Mouse (Mus musculus) monocyte, adult 5-6 weeks (primary cell): Measurements from ENCODE around the gene Olfr1418. TPM values are rescaled to one million over a fixed set of nuclear protein-coding genes. Genes with fewer than 3 reads are reported as not detected.
"Not testable (repeated sequence)": the region's sequence is repeated elsewhere in the genome, so short reads cannot be mapped to it uniquely, and the experiment has no call there.

Experiments
- ATAC-seq: fragments of 153-309, 156-312 bp; replicated peaks from 2 replicates; pipeline ENCODE4 v1.8.0; 2017; ENCODE audit warnings: mild to moderate bottlenecking; ENCODE audit not compliant: low TSS enrichment, insufficient number of reproducible peaks, severe bottlenecking, poor library complexity, low FRiP score
- total RNA-seq: library from RNA; stranded (forward); fragments of 200-1000, 200-491, 200-594 nt; gene quantifications from 3 replicates; pipeline ENCODE4 v1.2.3, GENCODE M21; 2017

Gene Olfr1418
- total RNA-seq: not detected in 3 replicates

GRCm38 (mm10) chr19:11860966-11861365 lies at the start of gene Olfr1418:
Gene Olfr1418 (minus strand): TSS chr19:11861066.
- no peak for ATAC-seq

- no peak for ATAC-seq
These were observed 25.4 kb upstream of the Olfr1418 start, which contains the start of gene Olfr1420 for GRCm38 (mm10) chr19:11886265-11886664. Gene Olfr1420 (plus strand): TSS chr19:11886565.

DNA sequence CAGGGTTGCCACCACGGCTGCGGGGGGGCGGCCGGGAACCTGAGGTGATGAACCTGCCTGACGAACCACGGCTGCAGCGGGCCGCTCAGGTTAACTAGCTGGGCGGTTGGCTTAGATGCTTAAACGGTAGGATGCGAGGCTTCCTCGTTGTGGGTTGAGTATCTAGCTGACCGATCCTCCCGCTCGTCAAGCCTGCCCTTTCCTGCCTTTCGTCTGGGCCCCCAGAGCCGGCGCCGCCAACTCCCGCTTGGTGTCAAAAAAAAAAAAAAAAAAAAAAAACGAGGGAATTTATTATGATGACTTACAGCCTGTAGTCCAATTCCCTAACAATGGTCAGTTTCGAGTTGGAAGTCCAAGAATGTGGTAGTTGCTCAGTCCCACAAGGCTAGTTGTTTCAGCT lies 17.5 kb upstream of the Olfr1418 start:
- ATAC-seq: not testable (repeated sequence)

DNA sequence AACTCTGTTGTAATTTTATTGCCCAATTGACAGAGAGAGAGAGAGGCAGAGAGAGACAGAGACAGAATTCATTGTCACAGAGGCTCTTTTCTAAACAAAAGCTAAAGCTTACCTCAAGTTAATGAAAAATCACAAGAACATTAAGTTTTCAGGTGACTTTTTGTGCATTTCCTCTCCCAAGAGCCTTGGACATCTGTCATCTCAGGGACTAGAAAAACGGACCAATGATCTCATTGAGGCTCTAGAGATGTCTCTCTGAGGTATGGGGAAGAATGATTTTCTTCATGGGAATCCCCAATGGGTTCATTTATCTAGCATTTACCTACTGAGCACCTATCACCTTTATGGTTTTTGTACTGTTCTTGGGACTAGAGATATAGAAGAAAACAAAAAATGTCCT lies 14.1 kb upstream of the Olfr1418 start, which contains the start of gene Olfr1419:
TSS of gene Olfr1419 (minus strand) at position 101 of the 400 bp plus-strand sequence.
- ATAC-seq: no peak

DNA sequence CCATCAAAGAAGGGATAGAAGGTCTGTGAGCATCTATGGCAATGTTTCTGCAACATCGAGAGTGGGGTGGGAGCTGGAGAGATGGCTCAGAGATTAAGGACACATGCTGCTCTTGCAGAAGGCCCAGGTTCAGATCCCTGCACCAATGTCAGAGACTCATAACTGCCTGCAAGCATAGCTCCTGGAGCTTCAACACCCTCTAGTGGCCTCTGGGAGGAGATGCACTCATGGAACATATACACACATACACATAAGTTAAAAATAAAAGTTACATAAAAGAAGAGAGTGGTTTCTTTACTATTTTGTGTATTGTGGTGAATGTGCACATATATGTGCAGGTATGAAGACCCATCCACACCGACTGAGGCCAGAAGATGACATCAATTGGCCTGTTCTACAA lies 7.0 kb upstream of the Olfr1418 start:
- ATAC-seq: no peak

GRCm38 (mm10) chr19:11856506-11856905 lies 4.4 kb downstream of the Olfr1418 start:
- no peak for ATAC-seq

DNA sequence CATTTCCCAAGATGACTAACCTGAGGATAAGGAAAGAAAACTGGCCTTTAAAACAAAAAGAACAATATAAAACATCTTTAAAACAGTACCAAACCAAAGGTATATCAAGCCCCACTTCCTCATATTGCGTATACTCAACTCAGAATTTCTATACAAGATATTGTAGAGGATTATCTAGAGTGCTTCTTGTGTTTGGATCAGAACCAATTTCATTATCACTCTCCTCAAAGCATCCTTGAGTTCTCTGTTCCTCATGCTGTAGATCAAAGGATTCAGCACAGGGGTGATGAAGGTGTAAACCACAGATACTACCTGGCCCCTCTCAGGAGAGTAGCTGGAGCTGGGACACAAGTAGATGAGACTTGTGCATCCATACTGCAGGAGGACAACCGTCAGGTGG lies 6.0 kb downstream of the Olfr1418 start:
- ATAC-seq: no peak

- ATAC-seq: no peak
These were observed 8.2 kb downstream of the Olfr1418 start for GRCm38 (mm10) chr19:11852652-11853051.

GRCm38 (mm10) chr19:11846333-11846732 lies 14.5 kb downstream of the Olfr1418 start:
- ATAC-seq: no peak

DNA sequence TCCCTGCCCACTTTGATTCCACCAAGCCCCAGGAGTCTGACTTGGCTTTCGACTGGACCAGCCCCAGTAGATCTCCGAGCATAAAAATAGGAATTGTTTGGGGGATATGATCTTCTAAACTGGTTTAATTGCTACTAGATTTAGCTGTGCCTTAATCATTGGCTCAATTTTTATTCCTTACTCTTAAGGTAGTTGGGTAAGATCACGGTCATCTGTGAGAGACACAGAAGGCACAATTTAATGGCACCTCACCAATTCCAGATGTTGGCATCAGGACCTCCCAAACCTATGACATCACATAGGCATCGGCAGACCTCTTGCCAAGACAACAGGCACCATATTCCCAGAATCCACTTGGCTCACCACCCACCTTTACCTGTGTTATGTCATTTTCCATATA lies 21.7 kb downstream of the Olfr1418 start, which contains the start of gene Olfr1417:
TSS of gene Olfr1417 (minus strand) at position 101 of the 400 bp plus-strand sequence.
- ATAC-seq: no peak

DNA sequence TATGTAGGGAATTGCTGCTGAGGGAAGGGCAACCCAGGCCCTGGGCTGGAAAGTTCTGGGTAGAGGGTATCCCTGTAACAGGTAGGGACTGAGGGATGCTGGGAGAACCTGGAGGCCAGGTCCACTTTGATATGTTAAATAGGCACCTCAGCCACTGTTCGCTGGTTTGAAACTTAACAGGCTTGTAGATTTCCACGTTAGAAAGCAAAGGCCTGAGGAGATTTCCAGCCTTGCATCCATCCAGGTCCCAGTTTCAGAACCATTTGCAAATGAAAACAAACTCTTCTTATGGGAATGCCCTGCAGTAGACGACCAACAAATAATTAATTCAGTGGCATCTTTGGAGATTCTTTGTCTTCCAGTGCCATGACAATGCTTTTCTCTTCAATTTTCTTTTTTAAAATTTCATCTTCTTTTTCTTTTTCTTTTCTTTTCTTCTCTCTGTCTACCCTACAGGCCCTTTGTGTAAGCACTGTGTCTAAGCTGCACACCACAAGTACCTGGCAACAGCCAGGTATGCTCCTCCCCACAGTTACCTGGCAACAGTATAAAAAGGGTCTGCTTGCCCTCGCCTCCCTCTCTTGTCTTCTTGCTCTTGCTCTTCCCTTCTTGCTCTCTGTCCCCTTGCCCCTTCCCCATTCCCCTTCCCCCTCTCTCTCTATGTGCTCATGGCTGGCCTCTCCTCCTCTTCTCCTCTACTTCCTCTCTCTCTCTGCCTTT lies 37.4 kb downstream of the Olfr1418 start:
- ATAC-seq: no peak

DNA sequence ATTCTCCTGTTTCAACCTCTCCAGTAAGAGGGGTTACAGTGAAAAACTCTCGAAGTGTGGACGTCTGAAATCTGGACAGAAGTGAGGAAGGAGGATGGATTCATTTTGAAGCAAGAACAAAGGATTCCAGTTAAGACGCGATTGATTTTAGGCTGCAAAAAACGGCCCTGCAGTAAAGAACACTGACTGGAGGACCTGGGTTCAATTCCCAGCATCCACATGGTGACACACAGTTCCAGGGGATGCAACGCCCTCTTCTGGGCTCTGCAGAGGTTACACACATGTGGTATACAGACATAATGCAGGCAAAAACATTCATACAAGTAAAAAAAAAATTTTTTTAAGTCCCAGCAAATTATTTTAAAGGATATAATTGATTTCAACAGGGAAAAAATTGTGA lies 40.7 kb downstream of the Olfr1418 start:
- no peak for ATAC-seq

- ATAC-seq: peak; percentile 69
These were observed 41.1 kb downstream of the Olfr1418 start for GRCm38 (mm10) chr19:11819800-11820199.

DNA sequence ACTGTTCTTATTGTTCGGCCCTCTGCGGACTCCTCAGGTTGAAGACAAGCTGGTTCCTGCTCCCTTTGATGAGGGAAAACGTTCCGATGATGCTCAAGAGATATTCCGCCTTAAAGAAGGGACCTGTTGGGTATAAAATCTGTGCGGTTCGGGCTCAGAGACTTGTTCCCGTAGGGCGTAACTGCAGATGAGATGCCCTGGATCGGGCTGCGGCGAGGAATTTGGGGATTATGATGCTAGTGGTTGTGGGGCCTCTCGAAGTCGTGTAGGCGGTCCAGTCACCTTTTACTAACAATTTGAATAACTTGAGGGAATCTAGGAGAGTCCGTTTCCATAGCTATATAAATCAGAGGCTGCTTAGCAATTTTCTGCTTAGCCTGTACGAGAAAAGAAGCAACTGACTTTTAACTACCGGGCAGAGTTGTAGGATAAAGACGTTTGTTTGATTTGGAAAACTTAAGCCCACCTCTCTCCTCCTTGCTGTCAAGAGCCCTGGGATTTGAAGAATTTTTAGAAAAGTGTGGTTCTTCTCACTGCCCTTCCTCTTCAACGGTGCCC lies 41.6 kb downstream of the Olfr1418 start, which contains the start of gene Stx3:
TSS of gene Stx3 (minus strand) at position 261 of the 558 bp plus-strand sequence.
- no peak for ATAC-seq

- ATAC-seq: 0 out of 2 replicates have a peak, but pooled peaks have one; percentile 14
These were observed 42.4 kb downstream of the Olfr1418 start for GRCm38 (mm10) chr19:11818199-11819142.

DNA sequence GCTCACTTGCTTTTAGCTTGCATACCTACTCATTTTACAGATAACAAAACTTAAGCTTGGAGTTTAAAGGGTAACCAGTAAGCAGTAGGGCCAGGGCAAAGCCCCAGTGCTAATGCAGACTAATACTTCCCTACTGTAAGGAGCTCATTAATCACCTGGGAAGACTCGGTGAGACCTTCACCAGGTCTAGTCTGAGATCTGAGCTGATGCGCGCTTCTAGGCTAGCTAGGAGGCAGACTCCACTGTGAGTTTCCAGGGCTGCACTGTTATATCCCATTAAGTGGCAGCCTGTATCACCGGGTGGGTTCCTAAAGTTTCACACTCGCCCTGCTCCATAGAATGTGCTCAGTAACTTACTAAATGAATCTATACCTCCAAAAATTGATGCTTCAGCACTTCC lies 43.3 kb downstream of the Olfr1418 start:
- ATAC-seq: no peak

- no peak for ATAC-seq
These were observed 44.2 kb downstream of the Olfr1418 start for GRCm38 (mm10) chr19:11816706-11817105.

DNA sequence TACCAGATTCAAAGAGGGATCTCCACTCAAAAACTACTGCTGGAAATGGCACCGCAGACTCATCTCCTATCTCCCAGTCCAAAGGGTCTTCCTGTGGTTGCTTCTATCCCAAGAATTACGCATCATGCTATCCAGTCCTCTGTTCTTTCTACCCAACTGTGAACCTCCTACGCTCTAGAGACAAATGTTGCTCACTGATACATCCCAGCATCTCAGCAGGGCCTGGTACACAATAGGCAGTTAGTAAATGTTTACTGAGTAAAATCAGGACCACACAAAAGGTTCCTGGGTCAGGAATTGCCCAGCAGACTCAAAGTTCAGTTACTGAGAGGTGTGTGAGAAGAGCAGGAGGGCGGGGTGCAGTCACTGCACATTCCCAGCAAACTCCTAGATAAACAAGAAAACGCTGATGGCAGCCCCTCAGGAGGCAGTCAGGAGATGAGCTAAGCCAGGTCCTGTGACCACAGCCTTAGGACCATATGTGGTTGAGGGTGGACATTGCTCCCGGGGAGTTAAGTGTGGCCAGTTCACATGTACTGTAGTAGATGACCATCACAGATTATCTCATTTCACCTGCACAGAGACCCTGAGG lies 46.0 kb downstream of the Olfr1418 start:
- ATAC-seq: no peak

DNA sequence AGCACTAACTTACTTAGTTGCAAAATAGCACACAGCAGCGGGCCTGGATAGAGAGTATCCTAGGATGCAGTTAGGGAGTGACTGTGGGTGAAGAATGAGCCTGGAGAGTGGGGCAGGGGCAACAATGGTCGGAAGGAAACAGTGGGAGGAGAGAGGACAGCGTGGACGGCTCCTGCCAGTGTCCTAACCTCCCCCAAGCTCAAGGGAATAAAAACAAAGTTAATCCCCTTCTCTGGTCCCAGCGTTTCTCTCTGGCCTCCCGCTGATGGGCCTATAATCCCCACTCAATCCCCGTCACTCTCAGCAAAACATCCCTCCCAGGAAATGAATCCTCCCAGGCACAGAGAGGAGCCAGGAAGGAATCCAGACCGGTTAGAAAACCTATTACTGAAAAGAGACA lies 47.2 kb downstream of the Olfr1418 start:
- no peak for ATAC-seq
